Mouse (Mus musculus) adrenal gland, postnatal 36 days (tissue): ENCODE results near the gene Ngef. TPM values are rescaled to one million over a fixed set of nuclear protein-coding genes. Genes with fewer than 3 reads are reported as not detected.

Source experiments
- DNase-seq, 2 experiments: peaks; one replicate each; pipeline ENCODE4 v3.0.0; 2021; ENCODE audit warnings: mixed read lengths in 1 of 2
- long read RNA-seq, 2 experiments: library from polyadenylated mRNA; stranded (forward); transcript quantifications; one replicate each; pipeline ENCODE4 v2.0.0; 2021; ENCODE audit warnings: borderline sequencing depth in 2 of 2
- total RNA-seq, 2 experiments: library from RNA; stranded (reverse); gene quantifications; 2 replicates each; pipeline ENCODE4 v1.2.3; 2021

Ngef gene
- 1 to 10 TPM in 1 of 2 experiments, under 1 TPM in 1; 0.23 to 1.1 TPM for total RNA-seq
- long read RNA-seq, experiment 1: 0 reads
- long read RNA-seq, experiment 2: 0 reads

DNA sequence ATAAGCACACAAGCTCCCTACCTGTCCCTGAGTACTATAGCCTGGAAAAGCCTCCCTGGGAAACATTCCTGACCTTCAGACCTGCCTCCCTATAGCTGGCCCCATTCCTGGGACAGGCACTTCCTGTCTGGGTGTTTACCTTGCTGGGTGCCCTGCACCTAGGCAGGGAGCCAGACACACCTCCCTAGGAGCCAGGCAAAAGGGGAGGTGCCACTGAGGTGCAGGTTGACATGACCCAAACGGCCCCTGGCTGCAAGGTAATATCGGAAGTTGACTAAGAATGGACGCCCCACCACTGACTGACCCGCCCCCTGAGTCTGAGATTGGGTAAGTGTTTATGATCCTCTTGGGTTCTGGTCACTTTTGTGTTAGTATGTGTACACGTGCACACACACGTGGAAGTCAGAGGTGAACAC is at the start of gene Ngef:
Ngef (minus strand) TSS at position 71 of the 416 bp plus-strand sequence.
- peak in 1 of 2 experiments; percentile 34 for DNase-seq

DNA sequence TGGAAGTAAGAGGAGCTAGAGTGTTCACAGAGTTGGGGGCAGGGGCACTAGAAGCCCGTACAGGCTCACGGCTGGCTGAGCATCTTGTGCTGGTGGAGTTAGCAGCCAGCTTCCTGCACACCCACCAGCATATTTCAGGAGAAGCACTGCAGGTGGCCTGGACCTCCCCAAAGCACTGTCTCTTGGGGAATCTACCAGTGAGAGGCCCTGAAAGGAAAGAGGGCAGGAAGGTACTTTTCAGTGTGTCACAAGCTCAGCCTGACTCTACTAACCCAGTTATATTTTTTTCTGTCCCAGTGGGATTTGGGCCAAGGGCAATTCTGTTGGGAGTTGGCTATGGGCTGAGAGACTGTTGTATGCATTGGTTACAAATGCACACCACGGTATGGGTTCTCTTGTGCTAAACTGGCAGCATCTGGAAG is 48.2 kb upstream of the Ngef start:
- no peak for DNase-seq

DNA sequence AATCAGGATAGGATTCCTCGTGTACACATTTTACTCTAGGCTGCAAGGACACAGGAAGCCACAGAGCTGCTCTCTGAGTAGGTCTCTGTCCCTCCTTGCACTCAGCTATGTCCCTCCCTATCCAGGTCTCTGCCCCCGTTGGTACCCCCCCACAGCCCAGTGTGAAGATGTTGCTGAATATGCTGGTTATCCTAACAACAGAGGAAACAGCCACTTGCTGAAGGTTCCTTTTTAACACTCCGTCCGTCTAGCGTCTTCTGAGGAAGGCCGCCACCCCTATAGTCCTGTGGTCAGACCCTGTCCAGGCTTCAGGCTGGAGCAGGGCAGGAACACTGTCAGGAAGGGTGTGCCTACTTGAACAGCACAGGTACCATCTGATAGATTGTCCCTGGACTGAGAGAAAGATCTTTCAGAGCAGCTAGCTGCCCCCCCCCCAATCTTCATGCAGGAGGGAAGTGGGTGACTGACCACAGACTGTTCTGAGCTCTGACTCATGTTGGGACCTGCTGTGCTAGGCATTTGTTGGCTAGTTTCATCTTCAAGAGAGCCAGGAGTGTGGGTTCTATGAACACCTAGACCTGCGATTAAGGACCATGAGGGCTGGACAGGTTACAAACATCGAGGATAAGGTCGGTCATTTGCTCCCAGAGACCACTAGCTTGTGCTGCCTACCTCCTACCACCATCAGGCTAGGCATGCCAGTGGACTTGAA is 47.6 kb upstream of the Ngef start:
- no peak for DNase-seq

DNA sequence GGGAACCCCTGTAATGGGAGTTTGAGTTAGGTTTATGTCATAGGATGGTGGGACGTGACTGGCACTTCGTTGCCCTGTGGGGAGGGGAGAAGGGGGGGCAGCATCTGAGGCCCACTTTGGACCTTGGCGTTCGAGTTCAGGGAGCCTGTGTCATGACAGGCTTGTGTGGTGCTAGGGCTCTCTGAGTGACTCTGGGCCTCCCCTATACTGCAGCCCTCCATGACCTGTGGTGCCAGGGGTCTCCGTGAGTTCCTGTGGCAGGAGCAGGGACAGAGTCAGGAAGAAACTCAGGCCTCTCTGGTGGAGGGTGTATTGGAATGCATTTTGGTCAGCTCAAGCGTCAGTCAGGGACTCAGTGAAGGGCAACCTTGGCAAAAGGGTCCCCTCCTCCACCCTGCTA is 47.0 kb upstream of the Ngef start:
- DNase-seq: no peak

DNA sequence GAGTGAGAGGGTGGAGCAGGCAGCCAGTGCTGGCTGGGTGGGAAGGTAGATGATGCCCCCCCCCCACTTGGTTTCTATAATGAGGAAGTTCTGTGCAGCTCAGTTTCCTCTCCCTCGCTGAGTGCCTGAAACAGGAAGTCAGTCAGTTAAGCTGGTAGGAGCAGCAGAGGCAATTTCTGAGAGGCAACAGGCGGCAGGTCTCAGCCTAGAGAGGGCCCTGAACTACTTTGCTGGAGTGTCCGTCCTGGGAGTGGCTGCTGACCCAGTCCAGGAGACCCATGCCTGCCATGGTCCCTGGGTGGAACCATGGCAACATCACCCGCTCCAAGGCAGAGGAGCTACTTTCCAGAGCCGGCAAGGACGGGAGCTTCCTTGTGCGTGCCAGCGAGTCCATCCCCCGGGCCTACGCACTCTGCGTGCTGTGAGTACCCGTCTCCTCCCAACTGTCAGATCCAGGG is 46.6 kb upstream of the Ngef start, which contains the start of gene Inpp5d:
Inpp5d (plus strand) TSS at position 102 of the 458 bp plus-strand sequence.
- peak in 1 of 2 experiments; percentile 30 for DNase-seq

DNA sequence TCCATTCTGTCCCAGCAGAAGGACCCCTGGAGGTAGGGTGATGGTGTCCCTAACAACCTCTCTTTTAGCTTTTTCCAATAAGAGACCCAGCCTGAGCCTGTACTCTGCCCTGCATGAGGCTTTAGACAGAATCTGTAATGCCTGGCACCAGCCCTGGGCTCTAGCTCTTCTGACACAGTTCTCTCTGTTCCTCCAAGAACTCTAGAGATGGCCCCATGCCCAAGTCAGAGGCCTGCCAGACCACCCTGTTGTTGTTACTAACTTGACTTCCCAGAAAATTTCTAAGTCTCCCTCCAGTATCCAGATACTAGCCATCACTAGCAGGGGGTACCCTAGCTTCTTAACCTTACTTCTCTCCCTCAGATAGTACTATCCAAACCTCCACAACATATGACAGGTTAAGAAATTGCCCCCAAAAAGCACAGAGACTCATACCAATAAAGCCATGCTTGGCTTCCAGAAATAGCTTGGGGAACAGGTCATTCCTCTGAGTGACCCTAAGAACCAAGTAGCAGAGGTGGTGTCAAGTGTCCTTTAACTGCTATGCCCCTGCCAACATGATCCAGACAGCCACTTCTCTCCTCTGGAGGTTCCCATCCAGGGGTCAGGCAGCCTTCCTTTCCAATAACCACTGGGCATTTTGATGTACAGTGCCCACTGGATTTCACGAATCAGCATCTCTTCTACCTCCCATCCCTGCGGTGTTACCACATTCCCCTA is 41.1 kb upstream of the Ngef start:
- DNase-seq: no peak

DNA sequence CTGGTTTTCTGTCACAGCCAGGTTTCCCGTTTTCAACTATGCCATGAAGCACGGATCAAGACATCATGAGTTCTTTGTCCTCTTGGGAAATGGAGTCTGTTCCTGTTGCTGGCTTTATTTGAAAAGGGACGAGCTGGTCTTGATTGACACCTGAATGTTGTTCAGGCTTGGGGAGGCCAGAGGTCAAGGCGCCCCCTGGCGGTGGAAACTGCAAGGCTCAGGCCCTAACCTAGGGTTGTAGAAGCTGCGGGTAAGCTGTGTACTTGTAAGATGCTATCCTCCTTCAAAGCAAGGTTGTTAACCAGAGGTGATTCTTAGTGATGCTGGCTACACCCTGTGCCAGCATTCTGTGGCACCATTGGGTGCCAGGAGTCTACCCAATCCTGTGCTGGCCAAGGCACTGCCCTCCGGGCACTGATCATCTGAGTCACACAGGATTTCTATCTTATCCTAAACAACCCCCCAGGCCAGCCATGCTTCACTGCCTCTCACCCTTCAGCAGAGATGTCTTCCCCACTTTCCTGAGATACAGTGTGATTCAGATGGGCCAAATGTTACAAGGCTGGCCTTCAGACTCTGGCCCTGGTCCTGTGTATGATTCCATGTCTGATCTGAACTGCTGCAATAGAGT is 34.9 kb upstream of the Ngef start:
- DNase-seq: peak; percentile 75 to 80

DNA sequence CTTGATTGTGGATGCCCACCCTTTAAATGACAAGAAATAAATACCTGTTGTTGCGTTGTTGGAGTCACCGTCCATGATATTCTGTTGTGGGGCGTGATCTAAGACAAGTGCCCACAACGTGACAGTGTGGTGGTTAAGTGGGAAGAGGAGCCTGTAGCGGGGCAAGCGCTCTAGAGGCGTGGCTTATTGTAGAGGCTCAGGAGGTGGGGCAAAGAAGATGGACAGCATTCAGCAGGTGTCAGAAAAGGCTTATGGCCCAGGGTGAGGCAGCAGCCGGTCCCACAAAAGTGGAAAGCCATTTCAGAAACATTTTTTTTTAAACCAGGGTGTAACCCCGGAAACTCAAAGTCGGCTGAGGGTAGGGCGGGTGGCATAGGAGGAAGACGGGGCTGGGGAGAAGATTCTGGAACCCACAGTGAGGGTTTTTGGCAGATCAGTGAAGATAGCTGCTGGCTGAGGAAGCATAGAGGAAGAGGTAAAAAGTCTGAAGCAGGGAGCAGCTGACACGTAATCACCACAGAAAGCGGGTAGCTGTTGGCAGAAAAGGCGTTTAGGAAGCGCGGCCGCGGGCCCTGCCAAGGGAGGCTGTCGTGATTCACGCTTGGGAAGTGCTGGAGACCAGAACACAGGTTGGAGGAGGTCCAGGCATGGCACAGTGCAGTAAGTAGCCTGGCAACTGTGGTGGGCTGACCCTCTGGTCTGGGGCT is 33.9 kb upstream of the Ngef start:
- no peak for DNase-seq

DNA sequence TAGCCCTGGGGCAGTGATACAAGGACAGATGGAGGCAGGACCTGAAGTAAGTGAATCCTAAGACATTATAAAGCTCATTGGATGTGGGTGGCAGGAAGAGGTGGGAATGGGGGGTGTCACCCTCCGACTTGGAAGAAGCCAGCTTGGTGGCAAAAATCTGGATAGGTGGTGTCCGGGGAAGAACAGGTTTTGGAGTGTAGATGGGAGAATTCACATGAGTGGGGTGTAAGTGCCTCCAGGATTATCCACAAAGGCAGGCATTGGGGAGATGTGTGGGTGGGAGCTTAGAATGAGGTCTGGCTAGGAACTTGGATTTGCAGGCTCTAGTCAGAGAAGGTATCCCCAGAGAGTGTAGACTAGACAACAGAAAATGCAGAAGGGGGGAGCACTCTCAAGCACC is 31.6 kb upstream of the Ngef start:
- no peak for DNase-seq

DNA sequence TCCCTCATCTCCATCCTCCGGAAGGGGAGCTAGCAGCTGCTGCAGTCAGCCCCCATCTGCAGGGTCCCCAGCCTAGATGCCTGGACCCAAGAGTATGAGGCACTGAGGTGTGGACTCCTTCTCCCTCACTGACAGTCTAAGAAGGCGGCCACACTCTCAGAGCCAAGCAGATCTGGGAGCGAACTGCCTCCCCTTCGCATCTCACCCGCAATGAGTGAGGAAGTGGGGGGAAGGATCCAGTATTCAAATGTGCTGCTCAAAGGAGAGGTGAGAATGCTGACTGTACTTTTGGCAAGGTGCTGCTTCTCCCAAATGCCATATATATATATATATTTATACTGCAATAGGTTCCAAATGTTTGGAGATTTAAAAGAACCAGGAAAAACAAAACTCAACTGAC is 29.7 kb upstream of the Ngef start:
- no peak for DNase-seq

DNA sequence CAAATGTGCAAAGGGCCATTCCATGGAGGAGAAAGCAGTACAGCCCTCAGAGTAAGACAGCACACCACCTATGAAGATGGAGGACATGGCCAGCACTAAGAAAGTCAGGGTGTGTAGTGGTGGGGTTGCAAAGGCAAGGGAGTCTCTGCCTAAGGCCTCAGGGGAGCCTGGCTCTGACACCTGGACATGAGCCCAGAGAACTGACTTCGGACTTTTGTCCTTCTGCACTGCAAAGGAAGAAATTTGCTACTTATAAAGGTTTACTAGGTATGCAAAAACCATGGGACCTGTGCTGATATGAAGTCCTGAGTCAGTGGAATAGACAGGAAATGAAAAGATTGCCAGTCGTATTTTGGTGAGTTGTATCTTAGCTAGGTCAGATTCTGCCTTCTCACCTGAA is 28.1 kb upstream of the Ngef start:
- no peak for DNase-seq

DNA sequence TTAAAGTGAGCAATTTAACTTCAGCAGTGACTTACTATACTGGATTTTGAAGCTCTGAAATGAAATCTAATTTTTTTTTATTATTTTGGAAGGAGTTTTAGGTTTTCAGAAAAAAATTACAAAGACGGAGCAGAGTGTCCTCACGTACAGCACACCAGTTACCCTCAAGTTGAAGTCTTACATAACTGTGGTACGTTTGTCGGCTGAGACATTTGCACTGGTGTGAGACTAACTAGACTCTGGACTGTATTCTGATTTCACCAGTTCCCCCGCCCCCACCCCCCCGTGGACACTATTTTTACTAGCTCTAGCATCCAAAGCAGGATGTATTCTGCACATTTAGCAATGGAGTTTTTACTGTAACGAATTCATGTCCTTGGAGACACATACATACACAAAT is 26.9 kb upstream of the Ngef start:
- DNase-seq: no peak

DNA sequence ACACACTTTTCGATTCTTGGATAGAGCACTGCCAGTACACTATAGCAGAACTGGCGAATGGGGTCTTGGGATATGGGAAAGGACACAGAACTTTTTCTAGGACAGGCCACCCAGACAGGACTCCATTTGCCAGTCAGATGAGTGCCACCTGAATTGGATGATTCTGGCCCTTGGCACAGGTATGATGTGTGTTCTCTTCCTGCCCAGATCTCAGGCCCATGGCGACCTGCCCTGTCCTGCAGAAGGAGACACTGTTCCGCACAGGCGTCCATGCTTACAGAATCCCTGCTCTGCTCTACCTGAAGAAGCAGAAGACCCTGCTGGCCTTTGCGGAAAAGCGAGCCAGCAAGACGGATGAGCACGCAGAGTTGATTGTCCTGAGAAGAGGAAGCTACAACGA is 21.0 kb upstream of the Ngef start:
- no peak for DNase-seq

DNA sequence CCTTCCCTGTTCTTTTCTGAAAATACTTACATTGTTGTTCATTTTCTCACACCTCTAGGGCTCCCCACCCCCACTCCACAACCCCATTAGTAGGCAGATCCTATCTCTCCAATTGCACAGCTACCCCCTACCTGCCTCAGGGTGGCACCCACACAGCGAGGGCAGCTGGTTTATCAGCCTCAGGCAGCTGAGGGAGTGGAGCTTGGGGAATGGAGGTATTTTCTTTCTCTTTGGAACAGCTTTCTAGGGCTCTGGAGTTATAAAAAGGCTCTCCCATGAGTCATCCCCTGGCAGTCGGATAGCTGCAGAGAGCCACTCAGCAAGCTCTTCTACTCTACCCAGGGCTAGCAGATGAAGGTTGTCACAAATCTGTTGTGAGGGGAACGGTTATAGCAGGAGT is 20.6 kb upstream of the Ngef start:
- peak; percentile 16 to 30 for DNase-seq

DNA sequence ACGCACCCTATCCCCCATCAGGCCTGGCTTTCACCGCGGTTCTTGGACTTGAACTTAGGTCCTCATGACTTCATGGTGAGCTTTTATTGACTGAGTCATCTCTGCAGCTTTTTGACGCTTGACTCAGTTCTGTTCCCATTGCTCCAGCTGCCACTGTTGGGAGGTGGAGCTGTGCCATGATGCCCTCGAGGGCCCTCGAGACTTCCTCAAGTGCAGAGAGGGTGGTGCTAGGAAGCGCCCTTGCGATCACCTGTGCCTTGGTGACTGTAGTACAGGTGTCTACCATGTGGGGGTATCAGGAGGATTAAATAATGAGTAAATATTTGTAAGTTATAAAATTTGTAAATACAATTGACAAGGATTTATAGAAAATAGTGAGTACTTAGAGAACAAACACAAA is 16.3 kb upstream of the Ngef start:
- no peak for DNase-seq

DNA sequence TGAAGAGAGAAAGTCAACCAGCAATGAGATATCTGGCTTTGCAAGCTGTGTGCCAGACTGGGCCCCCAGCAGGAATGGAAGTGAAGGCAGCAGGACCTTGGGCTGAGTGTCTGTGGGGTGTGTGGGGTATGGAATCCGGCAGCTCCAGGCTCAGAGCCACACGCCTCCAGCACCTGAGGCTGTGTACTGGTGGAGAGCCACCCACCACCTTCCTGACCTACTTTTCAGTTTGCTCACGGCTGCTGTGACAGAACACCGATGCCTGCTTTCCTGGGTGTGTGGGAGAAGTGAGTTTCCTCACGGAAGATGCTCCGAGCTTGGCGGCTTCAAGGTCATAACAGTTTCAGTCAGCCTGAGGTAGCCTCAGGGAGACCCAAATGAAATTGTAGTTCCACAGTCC is 15.5 kb upstream of the Ngef start:
- DNase-seq: no peak

DNA sequence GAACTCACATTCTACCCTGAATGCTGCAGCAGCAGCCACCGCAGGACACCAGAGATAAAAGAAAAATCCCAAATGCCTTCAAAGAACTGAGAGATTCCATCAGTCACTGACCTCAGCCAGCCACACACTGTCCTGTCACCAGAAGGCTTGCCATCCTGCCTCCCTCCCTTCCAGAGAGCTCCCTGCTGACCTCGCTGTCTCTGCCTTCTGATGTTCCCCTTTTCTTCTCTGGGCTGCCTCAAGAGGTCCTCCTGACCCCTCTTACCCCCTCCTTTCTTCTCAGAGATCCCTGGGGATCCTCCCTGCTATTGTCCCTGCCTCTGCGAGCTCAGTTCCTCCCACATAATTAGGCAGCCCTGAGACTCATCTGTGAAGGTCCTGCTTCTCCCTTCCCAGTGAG is 7.2 kb upstream of the Ngef start:
- DNase-seq: no peak

DNA sequence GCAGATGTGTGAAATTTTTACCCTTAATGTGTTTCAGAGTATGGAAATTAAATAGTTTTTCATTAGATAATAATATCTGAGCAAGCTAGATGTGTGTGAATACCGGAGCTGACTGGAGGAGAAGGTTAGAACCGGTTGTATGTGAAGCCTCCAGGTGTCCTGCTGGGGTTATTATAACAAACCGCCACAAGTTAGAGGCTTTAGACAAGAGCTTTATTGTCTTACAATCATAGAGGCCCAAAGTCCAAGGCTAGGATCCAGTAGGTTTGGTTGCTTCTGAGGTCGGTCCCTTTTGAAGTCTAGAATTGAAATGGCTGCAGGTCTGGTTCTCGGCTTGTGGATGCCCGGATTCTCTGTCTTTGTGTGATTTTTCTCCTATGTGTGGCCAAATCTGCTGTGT is 5.3 kb upstream of the Ngef start:
- no peak for DNase-seq

DNA sequence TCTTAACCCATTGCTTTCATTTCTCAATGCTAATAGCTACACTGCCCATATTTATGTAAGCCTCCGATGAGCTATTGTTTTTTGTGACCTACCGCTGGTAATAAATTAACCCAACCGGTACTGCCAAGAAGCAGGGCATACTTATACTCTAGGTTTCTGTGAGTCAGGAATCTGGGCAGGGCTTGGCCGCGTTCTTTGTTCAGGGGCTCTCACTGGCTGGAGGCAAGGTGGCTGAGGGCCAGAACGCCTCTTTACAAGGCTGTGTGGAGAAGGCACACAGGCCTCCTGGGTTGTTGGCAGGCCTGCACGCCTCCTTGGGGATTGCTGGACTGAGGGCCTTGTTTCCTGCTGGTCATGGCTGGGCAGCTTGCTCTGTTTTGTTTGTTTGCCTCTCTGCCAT is 1.1 kb upstream of the Ngef start:
- DNase-seq: peak; percentile 86 to 89

DNA sequence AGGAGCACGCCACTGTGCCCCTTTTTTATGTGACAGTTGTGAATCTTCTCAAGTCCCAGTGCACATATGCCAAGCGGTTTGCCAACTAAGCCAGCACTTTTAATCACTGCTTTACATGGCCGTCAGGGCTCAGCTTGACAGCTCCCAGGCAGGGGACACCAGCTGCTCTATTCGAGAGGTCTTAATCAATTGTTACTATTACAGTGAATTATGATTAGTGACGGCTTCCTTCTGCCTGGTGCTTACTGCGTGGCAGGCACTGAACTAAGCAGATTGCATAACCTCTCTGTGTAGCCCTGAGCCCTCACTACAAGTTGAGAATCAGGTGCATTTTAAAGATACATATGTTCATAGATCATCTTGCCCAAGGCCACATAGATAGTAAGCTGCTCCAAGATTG is 683 bp upstream of the Ngef start:
- no peak for DNase-seq

DNA sequence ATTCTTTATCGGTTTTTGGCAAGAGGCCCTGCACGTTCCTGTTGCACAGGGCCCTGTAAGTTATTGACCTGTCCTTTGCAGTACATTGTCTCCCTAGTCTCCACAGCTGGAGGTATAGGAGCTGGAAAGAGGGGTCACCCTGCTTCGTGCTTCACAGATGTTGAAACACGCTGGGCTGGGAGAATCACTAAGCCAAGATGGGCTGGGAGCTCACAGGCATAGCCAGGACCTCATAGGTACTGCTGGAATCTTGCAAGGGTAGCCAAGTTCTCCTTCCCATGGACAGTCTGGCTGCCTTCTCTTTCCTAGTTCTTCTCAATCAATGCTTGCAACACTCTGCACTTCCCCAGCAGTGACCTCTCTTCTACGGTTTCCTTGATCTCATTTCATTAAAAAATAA is 409 bp downstream of the Ngef start:
- no peak for DNase-seq

DNA sequence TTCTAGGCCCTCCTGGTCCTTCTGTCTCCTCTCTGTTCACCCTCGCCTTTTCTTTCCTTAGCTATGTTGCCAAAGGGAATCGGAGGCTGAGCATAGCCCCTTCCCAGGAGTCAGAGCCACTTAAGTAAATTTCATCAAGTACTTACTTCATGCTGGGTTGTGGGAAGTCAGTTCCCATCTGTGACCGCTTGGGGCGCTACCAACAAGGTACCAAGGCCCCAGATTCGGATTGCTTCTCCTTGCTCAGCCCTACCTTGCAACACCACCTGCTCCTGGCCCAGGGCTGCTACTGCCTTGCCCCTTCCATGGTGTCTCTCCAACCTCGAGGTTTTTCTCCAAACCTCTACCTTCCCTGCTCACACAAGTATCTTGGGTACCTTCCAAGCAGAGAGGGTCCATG is 5.3 kb downstream of the Ngef start:
- DNase-seq: peak in 1 of 2 experiments; percentile 27
